Mouse (Mus musculus) naive thymus-derived CD4-positive, alpha-beta T cell, adult 2 months (primary cell): ENCODE measurements around the gene Izumo4.

Source experiments
- DNase-seq: peaks from one replicate; pipeline ENCODE4 v3.0.0-alpha.2; 2011; ENCODE audit warnings: low read depth

Gene Izumo4

DNA sequence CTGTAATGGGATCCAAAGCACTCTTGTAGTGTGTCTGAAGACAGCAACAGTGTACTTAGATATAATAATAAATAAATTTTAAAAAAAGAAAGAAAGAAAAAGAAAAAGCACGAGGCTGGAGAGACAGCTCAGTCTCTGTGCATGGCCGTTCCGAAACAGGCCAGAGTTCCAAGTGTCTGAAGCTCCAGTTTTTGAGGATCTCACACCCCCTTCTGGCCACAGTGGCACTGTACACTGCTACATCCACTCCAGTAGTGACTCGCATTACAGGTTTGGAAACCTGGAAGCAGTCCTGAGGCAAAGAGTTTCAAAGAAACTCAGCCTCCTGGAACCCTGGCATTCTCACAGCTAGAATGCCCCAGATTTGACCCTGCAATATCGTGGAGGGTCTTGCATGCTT is 14.1 kb upstream of the Izumo4 start:
- DNase-seq: peak; percentile 83

GRCm38 (mm10) chr10:80692249-80693165 is 9.5 kb upstream of the Izumo4 start:
- peak; percentile 72 for DNase-seq

- peak; percentile 23 for DNase-seq
These were observed 8.5 kb upstream of the Izumo4 start for GRCm38 (mm10) chr10:80693401-80694045.

- DNase-seq: peak; percentile 39
These were observed 7.6 kb upstream of the Izumo4 start for GRCm38 (mm10) chr10:80694159-80694938.

DNA sequence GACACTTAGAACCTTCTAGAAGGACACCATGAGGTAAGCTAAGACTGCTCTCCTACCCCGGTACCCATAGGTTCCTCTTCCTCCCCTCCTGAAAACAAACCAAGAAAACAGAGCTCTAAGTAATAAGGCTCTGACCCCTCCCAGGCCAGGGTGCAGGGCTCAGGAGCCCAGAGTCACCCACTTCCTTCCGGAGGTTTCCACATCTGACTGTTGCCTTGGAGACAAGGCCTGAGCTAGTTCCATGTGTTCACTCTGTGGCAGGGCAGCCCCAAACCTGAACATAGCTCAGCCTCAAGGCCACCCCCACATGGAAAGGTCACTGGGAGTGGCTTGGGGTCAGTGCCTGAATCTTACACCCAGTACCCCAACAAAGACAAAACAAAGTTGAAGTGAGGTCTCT is 6.8 kb upstream of the Izumo4 start:
- peak; percentile 93 for DNase-seq

DNA sequence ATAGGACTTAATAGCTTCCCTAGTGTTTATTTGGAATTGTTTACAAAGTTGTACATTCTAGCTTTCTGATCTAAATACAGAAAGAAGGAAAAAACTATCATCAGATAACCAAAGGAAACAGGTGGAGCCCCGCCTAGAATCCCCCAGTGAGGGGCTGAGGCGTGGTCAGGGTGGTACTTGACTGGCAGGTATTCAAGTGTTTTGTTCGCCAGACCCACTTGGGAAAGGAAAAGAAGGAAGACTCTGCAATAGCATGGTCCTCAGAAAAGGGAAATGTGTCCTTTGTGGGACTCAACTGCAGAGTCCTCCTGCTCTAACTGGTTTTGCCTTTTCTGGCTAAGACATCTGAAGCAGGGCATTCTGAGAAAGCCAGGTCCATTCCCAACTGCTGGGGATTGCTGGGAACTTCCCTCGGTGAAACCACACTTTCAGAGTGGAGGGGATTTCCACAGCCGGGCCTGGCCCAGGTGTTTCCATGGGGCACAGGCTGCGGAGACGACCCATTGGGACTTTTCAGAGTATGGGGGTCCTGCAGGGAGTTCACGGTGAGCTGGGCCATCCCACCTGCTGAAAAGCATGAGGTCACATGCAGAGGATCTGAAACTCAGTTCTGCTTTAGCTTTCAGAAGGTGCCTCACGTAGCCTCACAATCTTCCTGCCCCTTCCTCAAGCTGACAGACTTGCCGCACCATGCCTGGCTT is 6.0 kb upstream of the Izumo4 start:
- peak; percentile 72 for DNase-seq

DNA sequence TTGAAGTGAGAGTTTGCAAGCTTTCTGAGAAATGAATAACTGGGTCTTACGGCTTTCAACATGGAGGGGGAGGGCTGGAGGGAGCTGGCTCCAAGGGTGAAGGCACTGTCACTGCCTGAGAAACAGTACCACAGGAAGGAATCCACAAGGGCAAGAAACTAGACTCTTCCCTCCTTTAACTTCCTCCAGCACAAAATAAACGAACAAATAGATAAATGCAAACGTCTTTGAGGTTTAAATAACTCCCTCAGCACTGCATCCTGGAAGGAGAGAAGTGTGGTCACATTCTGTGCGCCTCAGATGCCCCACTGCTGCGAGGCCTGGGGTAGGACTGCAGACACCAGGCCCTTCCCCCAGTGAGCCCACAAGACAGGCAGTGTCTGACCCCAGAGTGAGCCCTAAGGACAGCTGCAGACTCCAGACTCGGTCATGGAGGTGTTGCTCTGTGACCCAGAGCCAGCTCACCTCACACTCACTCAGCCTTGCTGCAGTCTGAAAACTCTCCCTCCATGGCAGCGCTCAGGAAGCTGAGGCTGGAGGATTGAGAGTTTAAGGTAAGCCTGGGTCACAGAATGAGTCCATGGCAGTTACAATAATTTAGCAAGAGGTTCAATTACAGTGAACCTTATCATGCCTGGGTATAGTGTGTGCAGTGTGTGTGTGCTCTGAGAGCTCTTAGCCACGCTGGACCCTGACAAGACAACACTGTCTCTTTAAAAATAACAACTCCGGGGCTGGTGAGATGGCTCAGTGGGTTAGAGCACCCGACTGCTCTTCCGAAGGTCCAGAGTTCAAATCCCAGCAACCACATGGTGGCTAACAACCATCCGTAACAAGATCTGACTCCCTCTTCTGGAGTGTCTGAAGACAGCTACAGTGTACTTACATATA is 5.2 kb upstream of the Izumo4 start:
- no peak for DNase-seq

DNA sequence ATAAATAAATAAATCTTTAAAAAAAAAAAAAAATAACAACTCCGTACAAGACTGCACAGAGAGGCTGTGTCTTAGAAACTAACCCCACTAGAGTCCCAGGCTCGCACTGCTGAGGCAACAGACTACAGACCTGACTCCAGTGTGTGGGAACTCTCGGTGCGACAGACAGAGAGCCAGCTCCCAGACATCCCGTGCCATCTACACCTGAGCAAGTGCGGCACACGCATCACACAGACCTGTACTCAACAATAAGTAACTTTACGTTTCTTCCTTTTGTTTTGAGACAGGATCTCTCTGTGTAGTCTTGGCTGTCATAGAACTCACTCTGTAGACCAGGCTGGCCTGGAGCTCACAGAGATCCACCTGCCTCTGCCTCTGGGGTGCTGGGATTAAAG is 4.6 kb upstream of the Izumo4 start:
- peak; percentile 51 for DNase-seq

GRCm38 (mm10) chr10:80697812-80698211 is 4.2 kb upstream of the Izumo4 start:
- DNase-seq: peak; percentile 34

DNA sequence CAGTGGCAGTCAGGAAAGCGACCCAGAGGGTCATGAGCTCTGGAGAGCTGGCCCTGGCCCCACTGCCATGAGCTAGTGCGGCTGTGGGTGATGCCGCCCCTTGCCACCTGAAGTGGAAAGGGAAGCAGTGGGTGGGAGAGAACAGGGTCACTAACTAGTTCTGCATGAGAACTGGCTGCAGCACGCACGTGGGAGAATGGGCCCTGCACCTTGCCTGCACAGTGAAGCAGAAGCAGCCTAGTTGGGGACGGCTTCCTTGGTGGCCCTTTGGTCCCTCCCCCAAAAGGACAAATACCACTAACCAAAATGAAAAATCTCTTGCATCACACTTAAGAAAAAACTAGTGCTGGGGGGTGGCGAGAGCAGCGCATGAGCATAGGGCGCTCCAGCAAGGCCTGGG is 3.4 kb upstream of the Izumo4 start:
- no peak for DNase-seq

GRCm38 (mm10) chr10:80700038-80700504 is 1.9 kb upstream of the Izumo4 start:
- no peak for DNase-seq

- DNase-seq: peak; percentile 88
These were observed 1.3 kb upstream of the Izumo4 start for GRCm38 (mm10) chr10:80700732-80701131.

GRCm38 (mm10) chr10:80702536-80703390 is 779 bp downstream of the Izumo4 start:
- DNase-seq: peak; percentile 94

DNA sequence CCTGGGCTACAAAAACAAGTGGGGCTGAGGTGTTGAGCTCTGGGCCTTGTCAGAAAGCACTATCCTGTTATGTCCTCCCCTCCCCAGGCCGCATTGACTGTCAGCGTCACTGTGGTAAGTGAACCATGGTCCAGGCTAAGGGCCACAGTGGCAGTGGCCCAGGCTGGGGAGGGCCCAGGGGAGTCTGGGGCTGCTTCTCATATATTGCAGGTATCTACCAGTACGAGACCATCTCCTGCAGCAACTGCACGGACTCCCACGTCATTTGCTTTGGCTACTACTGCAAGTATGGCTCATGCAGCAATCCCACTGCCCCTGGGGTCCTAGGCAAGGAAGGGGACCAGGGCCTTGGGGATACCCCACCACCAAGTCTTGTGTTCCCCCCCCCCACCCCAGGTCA is 1.7 kb downstream of the Izumo4 start:
- no peak for DNase-seq

DNA sequence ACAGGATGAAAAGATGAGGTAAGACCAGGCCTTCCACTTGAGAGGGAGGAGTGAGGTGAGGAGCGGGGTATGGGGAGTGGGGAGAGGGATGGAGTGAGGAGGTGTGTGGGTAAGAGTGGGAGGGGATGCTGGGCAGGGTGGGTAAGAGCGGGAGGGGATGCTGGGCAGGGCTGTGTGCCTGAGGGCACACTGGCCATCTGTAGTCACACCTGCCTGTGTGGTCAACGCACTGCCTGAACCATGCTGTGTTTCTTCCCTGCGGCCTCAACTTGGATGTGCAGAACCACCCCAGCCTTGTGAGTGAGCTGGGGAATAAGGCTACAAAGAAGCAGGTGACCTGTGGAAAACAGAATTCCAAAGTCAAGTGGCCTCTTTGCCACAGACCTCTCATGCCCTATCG is 2.4 kb downstream of the Izumo4 start:
- DNase-seq: no peak

DNA sequence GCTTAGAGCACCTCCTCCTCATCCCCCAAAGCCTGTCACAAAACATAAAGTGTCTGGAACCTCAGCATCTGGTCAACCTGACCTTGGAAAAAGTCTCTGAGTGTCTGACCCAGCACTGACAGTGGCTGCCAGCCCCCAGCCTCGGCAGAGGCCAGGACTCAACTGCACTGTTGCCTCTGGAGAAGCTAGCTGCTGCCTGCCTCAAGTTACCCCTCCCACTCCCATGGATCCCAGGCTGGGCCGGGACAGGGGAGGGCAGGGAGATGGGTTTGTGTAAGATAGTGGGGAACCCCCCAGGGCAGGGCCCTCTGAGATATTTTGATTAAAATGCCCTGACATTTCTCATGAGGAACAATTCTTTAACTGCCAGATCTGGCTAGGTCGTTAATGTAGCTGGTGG is 3.0 kb downstream of the Izumo4 start:
- no peak for DNase-seq

GRCm38 (mm10) chr10:80705479-80705878 is 3.5 kb downstream of the Izumo4 start:
- DNase-seq: no peak

DNA sequence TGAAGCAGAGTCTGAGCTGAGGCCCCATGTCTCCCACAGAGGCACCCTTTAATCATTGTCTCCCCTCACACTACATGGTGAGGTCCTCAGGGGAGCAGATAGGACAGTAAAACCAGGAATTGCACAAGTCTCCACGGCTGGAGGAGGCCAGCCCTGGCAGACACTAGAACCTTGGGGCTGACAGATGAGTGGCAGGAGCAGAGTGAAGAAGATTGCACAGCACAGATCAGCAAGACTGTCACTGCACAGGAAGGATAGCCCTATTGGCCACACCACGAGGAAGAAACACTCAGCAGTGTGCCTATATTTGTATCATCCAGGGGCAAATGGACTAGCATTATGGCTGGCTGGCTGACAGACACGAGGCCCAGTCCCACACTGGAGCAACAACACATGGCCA is 8.8 kb downstream of the Izumo4 start:
- no peak for DNase-seq

- no peak for DNase-seq
These were observed 15.3 kb downstream of the Izumo4 start for GRCm38 (mm10) chr10:80717281-80717680.
